Mouse (Mus musculus): Measurements from ENCODE around the gene Ccdc34. TPM values are rescaled to one million over a fixed set of nuclear protein-coding genes. Genes with fewer than 3 reads are reported as not detected.

Gene Ccdc34
- total RNA-seq, 1 experiment = 14.5 TPM

DNA sequence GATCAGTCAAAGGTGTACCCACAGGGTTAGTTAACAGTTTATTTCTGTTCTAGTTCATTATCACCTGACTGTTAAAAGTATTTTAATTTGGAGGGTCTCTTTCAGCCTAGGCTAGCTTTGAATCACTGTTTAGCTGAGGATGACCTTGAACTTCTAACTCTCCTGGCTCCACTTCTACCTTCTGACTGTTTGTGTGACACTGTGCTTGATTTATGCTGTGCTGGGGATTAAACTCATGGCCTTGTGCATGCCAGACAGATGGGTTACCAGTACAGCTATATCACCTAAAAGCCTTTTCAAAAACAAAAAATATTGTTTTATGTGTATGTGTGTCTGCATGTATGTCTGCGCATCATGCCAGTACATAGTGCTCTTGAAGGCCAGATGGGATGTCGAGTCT, 172.8 kb downstream of the Ccdc34 start:
- no peaks in the 10 kb centered on the region for H3K36me3 ChIP-seq (ENCODE audit: control insufficient read depth, insufficient read depth, low read length, poor library complexity, severe bottlenecking)
- no peak for DNase-seq (ENCODE audit: low read depth, low spot score)
- H3K4me3 ChIP-seq (ENCODE audit: insufficient read depth in 1 of 2, low read depth in 1 of 2, low read length in 2 of 2, poor library complexity in 1 of 2, severe bottlenecking in 1 of 2) = no peak overlapping the region
- no peaks in the 10 kb centered on the region for H3K9me3 ChIP-seq (ENCODE audit: control insufficient read depth, insufficient read depth, low read depth, low read length)
- H3K9ac ChIP-seq (ENCODE audit: insufficient read depth, low read depth, low read length, poor library complexity, severe bottlenecking) = no peak overlapping the region
- H3K4me1 ChIP-seq (ENCODE audit: control insufficient read depth in 2 of 2, insufficient read depth in 2 of 2, low read length in 2 of 2, poor library complexity in 1 of 2) = no peaks in the 10 kb centered on the region
- in situ Hi-C loops (cut with MboI; ENCODE audit: low sequenced_read_pairs in 2 of 2, unreplicated experiment in 2 of 2) = no loop called here
- no peak overlapping the region for H3K27ac ChIP-seq (ENCODE audit: insufficient read depth, low read depth, low read length, poor library complexity, severe bottlenecking)
- no peak for TF ChIP-seq MAFK (IDR thresholded peaks at IDR 0.05; ENCODE audit: insufficient read depth, low read depth, low read length)
- no peak for TF ChIP-seq ZNF384 (IDR thresholded peaks at IDR 0.05; ENCODE audit: low read depth, low read length)
- no peak for TF ChIP-seq HCFC1 (IDR thresholded peaks at IDR 0.05; ENCODE audit: borderline replicate concordance, insufficient read depth, low read length)
- no peak for TF ChIP-seq CHD2 (IDR thresholded peaks at IDR 0.05; ENCODE audit: low read depth, low read length)
- no peak for TF ChIP-seq ZC3H11A (IDR thresholded peaks at IDR 0.05; ENCODE audit: borderline replicate concordance, low read depth, low read length)

- no peak overlapping the region for H3K27ac ChIP-seq (ENCODE audit: insufficient read depth, low read depth, low read length, poor library complexity, severe bottlenecking)
- no peak overlapping the region for H3K4me3 ChIP-seq (ENCODE audit: insufficient read depth in 1 of 2, low read depth in 1 of 2, low read length in 2 of 2, poor library complexity in 1 of 2, severe bottlenecking in 1 of 2)
- TF ChIP-seq HCFC1 (IDR thresholded peaks at IDR 0.05; ENCODE audit: borderline replicate concordance, insufficient read depth, low read length) = no peak
- TF ChIP-seq ZC3H11A (IDR thresholded peaks at IDR 0.05; ENCODE audit: borderline replicate concordance, low read depth, low read length) = no peak
- no peak for TF ChIP-seq MAFK (IDR thresholded peaks at IDR 0.05; ENCODE audit: insufficient read depth, low read depth, low read length)
- no peak for TF ChIP-seq ZNF384 (IDR thresholded peaks at IDR 0.05; ENCODE audit: low read depth, low read length)
- no peak for TF ChIP-seq CHD2 (IDR thresholded peaks at IDR 0.05; ENCODE audit: low read depth, low read length)
- H3K4me1 ChIP-seq (ENCODE audit: control insufficient read depth in 2 of 2, insufficient read depth in 2 of 2, low read length in 2 of 2, poor library complexity in 1 of 2) = no peaks in the 10 kb centered on the region
- in situ Hi-C loops (cut with MboI; ENCODE audit: low sequenced_read_pairs in 2 of 2, unreplicated experiment in 2 of 2) = no loop called here
- H3K9me3 ChIP-seq (ENCODE audit: control insufficient read depth, insufficient read depth, low read depth, low read length) = no peaks in the 10 kb centered on the region
- no peak for DNase-seq (ENCODE audit: low read depth, low spot score)
- H3K36me3 ChIP-seq (ENCODE audit: control insufficient read depth, insufficient read depth, low read length, poor library complexity, severe bottlenecking) = no peaks in the 10 kb centered on the region
- H3K9ac ChIP-seq (ENCODE audit: insufficient read depth, low read depth, low read length, poor library complexity, severe bottlenecking) = no peak overlapping the region
These were observed 173.6 kb downstream of the Ccdc34 start for GRCm38 (mm10) chr2:110191186-110191690.

DNA sequence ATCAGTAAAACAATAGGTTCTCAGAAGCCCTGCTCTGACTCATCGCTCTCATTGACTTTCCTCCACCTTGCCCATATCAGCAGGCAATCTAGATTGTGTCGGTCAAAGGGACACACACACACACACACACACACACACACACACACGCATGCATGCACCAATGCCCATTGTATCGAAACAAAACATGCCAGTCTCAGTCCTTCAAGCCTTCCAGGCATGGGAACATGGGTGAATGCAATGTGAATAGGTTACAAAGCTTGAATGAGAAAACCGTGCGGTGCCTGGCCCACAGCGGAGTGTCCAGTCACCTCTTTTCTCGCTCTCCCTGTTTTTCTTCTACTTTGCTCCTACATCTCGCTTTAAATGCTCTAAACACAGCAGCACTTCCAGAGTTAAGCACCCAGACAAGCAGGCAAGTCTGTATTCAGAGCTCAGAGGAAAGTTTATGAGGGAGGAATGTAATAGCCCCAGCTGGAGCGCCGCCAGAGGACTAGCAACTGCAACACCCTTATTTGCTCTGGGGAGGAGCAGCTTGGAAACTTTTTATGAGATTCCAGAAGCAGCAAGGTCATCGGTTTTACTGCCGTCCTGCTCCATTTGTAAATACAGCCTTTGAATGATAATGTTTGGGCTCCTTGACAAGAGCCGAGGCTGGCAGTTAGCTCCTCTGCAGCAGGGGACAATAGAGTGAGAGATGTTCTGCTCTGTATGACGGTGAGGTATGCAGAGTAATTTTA, 174.5 kb downstream of the Ccdc34 start:
- H3K9ac ChIP-seq (ENCODE audit: insufficient read depth, low read depth, low read length, poor library complexity, severe bottlenecking) = no peak overlapping the region
- DNase-seq (ENCODE audit: low read depth, low spot score) = no peak
- H3K4me3 ChIP-seq (ENCODE audit: insufficient read depth in 1 of 2, low read depth in 1 of 2, low read length in 2 of 2, poor library complexity in 1 of 2, severe bottlenecking in 1 of 2) = no peak overlapping the region
- in situ Hi-C loops (cut with MboI; ENCODE audit: low sequenced_read_pairs in 2 of 2, unreplicated experiment in 2 of 2) = no loop called here
- no peaks in the 10 kb centered on the region for H3K4me1 ChIP-seq (ENCODE audit: control insufficient read depth in 2 of 2, insufficient read depth in 2 of 2, low read length in 2 of 2, poor library complexity in 1 of 2)
- no peak for TF ChIP-seq ZNF384 (IDR thresholded peaks at IDR 0.05; ENCODE audit: low read depth, low read length)
- no peak for TF ChIP-seq ZC3H11A (IDR thresholded peaks at IDR 0.05; ENCODE audit: borderline replicate concordance, low read depth, low read length)
- no peak for TF ChIP-seq MAFK (IDR thresholded peaks at IDR 0.05; ENCODE audit: insufficient read depth, low read depth, low read length)
- TF ChIP-seq HCFC1 (IDR thresholded peaks at IDR 0.05; ENCODE audit: borderline replicate concordance, insufficient read depth, low read length) = no peak
- no peak for TF ChIP-seq CHD2 (IDR thresholded peaks at IDR 0.05; ENCODE audit: low read depth, low read length)
- no peaks in the 10 kb centered on the region for H3K36me3 ChIP-seq (ENCODE audit: control insufficient read depth, insufficient read depth, low read length, poor library complexity, severe bottlenecking)
- H3K9me3 ChIP-seq (ENCODE audit: control insufficient read depth, insufficient read depth, low read depth, low read length) = no peaks in the 10 kb centered on the region
- H3K27ac ChIP-seq (ENCODE audit: insufficient read depth, low read depth, low read length, poor library complexity, severe bottlenecking) = no peak overlapping the region

DNA sequence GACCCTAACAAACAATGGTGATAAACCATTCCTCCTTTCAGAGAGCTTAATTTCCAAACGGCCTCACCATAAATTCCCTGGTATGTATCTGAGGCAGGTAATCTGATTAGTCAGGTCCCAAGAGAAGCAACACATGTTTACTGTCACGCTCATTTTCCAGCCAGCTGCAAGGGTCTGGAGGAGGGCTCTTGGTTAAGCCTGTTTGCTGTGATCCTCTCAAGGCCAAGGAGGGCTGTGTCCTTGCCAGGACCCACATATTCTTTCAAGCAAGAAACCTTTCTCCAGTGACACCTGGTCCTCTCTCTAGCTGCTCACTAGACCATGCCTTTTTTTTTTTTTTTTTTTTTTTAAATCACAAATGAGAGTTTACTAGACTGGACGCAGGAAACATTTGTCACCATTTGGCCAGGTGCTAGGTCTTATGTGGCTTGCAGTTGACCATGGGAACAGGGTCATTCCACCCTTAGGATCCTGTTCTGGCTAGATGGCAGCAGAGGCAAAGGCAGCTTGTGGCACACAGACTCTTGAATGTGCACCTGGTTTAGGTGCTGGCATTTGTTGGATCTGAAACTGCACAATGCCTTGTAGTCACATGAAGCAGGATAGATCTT, 175.2 kb downstream of the Ccdc34 start:
- H3K9ac ChIP-seq (ENCODE audit: insufficient read depth, low read depth, low read length, poor library complexity, severe bottlenecking) = no peak overlapping the region
- no peaks in the 10 kb centered on the region for H3K36me3 ChIP-seq (ENCODE audit: control insufficient read depth, insufficient read depth, low read length, poor library complexity, severe bottlenecking)
- H3K4me1 ChIP-seq (ENCODE audit: control insufficient read depth in 2 of 2, insufficient read depth in 2 of 2, low read length in 2 of 2, poor library complexity in 1 of 2) = no peaks in the 10 kb centered on the region
- no peaks in the 10 kb centered on the region for H3K9me3 ChIP-seq (ENCODE audit: control insufficient read depth, insufficient read depth, low read depth, low read length)
- no peak overlapping the region for H3K27ac ChIP-seq (ENCODE audit: insufficient read depth, low read depth, low read length, poor library complexity, severe bottlenecking)
- TF ChIP-seq HCFC1 (IDR thresholded peaks at IDR 0.05; ENCODE audit: borderline replicate concordance, insufficient read depth, low read length) (no peak), ZNF384 (IDR thresholded peaks at IDR 0.05; ENCODE audit: low read depth, low read length) (peak; percentile 36; the same call in 1 of the 2 replicates)
- no peak for DNase-seq (ENCODE audit: low read depth, low spot score)
- no peak overlapping the region for H3K4me3 ChIP-seq (ENCODE audit: insufficient read depth in 1 of 2, low read depth in 1 of 2, low read length in 2 of 2, poor library complexity in 1 of 2, severe bottlenecking in 1 of 2)
- in situ Hi-C loops (cut with MboI; ENCODE audit: low sequenced_read_pairs in 2 of 2, unreplicated experiment in 2 of 2) = no loop called here
